Mouse (Mus musculus): ENCODE measurements around the gene Frs3.
"Not testable (repeated sequence)": the region's sequence is repeated elsewhere in the genome, so short reads cannot be mapped to it uniquely, and the experiment has no call there.

Gene Frs3

GRCm38 (mm10) chr17:47688608-47689575, at the start of gene Frs3:
Gene Frs3, plus strand, starts transcription at chr17:47689030.
- peak; percentile 41 for DNase-seq (ENCODE audit: low read depth, low spot score)

- no peak for DNase-seq (ENCODE audit: low read depth, low spot score)
Measured at GRCm38 (mm10) chr17:47642992-47643391, 45.8 kb upstream of the Frs3 start.

DNA sequence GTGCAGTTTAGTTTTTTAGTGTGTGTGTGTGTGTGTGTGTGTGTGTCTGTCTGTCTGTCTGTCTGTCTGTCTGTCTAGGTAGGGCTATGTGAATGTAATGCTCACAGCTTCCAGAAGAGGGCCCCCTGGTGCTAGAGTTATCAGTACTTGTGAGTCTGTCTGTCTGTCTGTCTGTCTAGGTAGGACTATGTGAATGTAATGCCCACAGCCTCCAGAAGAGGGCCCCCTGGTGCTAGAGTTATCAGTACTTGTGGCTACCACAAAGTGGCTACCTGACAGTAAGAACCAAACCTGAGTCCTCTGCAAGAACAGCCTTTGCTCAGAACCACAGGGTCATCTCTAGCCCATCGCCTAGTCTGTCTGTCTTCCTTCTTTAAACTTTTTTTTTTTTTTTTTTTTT, 42.1 kb upstream of the Frs3 start:
- DNase-seq (ENCODE audit: low read depth, low spot score) = no peak

DNA sequence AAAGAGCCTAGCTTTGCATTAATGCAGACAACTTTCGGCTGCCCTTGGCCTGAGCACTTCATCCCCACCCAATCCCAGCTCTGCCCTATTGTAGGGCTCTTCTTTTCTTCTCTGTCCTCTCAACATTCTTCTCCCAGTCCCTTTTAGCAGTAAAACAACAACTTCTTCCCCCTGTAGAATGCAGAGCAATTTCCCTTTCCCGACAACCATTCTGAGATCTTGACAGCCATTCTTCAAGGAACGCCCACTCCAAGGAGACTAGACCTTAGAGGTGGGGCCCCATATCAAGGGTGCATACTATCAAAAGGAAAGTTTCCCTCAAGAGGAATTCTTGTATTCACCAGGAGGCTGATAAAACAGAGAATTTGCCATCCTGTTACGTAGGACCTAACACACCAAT, 39.9 kb upstream of the Frs3 start:
- DNase-seq (ENCODE audit: low read depth, low spot score) = no peak

GRCm38 (mm10) chr17:47651953-47652352, 36.9 kb upstream of the Frs3 start:
- DNase-seq (ENCODE audit: low read depth, low spot score) = no peak

- DNase-seq (ENCODE audit: low read depth, low spot score) = not testable (repeated sequence)
Measured at GRCm38 (mm10) chr17:47654346-47654745, 34.5 kb upstream of the Frs3 start.

GRCm38 (mm10) chr17:47655697-47656096, 33.1 kb upstream of the Frs3 start:
- no peak for DNase-seq (ENCODE audit: low read depth, low spot score)

- DNase-seq (ENCODE audit: low read depth, low spot score) = no peak
Measured at GRCm38 (mm10) chr17:47657901-47658300, 30.9 kb upstream of the Frs3 start.

- no peak for DNase-seq (ENCODE audit: low read depth, low spot score)
Measured at GRCm38 (mm10) chr17:47658741-47659243, 30.0 kb upstream of the Frs3 start.

GRCm38 (mm10) chr17:47663009-47663713, 25.7 kb upstream of the Frs3 start:
- no peak for DNase-seq (ENCODE audit: low read depth, low spot score)

GRCm38 (mm10) chr17:47664474-47664873, 24.4 kb upstream of the Frs3 start:
- no peak for DNase-seq (ENCODE audit: low read depth, low spot score)

GRCm38 (mm10) chr17:47669166-47669565, 19.7 kb upstream of the Frs3 start:
- DNase-seq (ENCODE audit: low read depth, low spot score) = no peak

GRCm38 (mm10) chr17:47671988-47672310, 16.9 kb upstream of the Frs3 start:
- no peak for DNase-seq (ENCODE audit: low read depth, low spot score)

- no peak for DNase-seq (ENCODE audit: low read depth, low spot score)
Measured at GRCm38 (mm10) chr17:47672311-47673111, 16.3 kb upstream of the Frs3 start.

GRCm38 (mm10) chr17:47676581-47676980, 12.2 kb upstream of the Frs3 start:
- DNase-seq (ENCODE audit: low read depth, low spot score) = no peak

GRCm38 (mm10) chr17:47678238-47678637, 10.6 kb upstream of the Frs3 start:
- no peak for DNase-seq (ENCODE audit: low read depth, low spot score)

DNA sequence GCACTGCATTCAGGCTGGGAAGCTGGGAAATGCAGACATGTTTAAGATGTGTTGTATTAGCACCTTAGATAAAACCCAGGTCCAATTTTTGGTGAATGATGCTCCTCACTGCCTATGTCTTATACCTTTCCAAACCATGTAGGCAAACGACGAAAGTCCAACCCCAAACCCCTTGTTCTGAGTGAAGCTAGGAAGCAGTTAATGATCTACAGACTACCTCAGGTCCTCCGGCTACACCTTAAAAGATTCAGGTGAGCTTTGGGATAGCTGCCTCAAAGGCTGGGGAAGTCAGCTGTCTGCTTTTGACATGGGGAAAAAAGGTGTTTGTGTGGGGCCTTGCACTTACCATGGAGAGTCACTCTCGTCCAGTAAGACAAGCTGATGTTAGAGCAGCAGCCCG, 10.1 kb upstream of the Frs3 start:
- no peak for DNase-seq (ENCODE audit: low read depth, low spot score)

DNA sequence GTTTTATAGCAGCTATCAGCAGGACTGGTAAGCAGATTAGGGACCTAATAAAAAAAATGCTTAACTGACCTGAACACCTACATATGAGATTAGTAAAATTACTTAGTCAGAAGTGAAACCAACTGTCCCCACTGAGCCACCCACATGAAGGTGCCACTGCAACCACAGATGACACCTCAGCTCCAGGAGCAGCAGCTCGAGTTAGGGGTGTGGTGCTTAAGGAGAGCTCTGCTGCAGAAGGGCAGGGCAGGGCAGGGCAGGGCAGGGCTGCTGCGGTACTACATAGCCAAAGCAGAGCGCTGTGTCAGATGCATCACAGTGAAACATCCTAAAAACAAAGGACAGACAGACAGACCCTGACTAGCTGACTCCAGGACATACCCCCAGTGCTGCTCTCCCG, 6.0 kb upstream of the Frs3 start:
- DNase-seq (ENCODE audit: low read depth, low spot score) = no peak

- peak; percentile 94 for DNase-seq (ENCODE audit: low read depth, low spot score)
Measured at GRCm38 (mm10) chr17:47687409-47688343, 1.2 kb upstream of the Frs3 start.

- DNase-seq (ENCODE audit: low read depth, low spot score) = no peak
Measured at GRCm38 (mm10) chr17:47688344-47688607, 554 bp upstream of the Frs3 start, which contains the start of gene Tomm6. Gene Tomm6, minus strand, starts transcription at chr17:47688386.

GRCm38 (mm10) chr17:47689894-47690293, 1.1 kb downstream of the Frs3 start:
- no peak for DNase-seq (ENCODE audit: low read depth, low spot score)

All from retina, adult 2 months (tissue).